Mouse (Mus musculus): Measurements from ENCODE around the gene Dhx35. TPM values are rescaled to one million over a fixed set of nuclear protein-coding genes. Genes with fewer than 3 reads are reported as not detected.
A peak's percentile ranks its signal among the peaks of the same experiment; 100 is the strongest.

Gene Dhx35
- polyA plus RNA-seq, 2 experiments: 3.2 to 4.6 TPM

- DNase-seq (ENCODE audit: low read depth in 3 of 3, low spot score in 3 of 3) (no peak), ATAC-seq (ENCODE audit: insufficient read depth) (no peak)
- no peak overlapping the region for H3K4me2 ChIP-seq (ENCODE audit: low read depth)
- no peak overlapping the region for H3K27ac ChIP-seq
- WGBS (ENCODE audit: insufficient replicate concordance): 81% methylated on average over 7 of the region's 7 CpGs
- H3K9me3 ChIP-seq (ENCODE audit: control insufficient read depth, low read length): no peaks in the 10 kb centered on the region
- peaks cover 41% of the 10 kb centered on the region for H3K36me3 ChIP-seq (replicated peaks; ENCODE audit: control insufficient read depth, insufficient read depth, low read depth)
- peaks cover 0 to 16% of the 10 kb centered on the region in 2 experiments; a peak in 2 of 4 replicates for H3K4me1 ChIP-seq (replicated peaks; ENCODE audit: control insufficient read depth in 2 of 2, insufficient read depth in 2 of 2, low read length in 1 of 2)
- TF ChIP-seq EP300 (IDR thresholded peaks at IDR 0.05; ENCODE audit: low read depth) (no peak), CTCF (IDR thresholded peaks at IDR 0.05; ENCODE audit: low read depth) (no peak)
- H3K4me3 ChIP-seq (ENCODE audit: insufficient read depth in 1 of 2, low read depth in 2 of 2, low read length in 2 of 2): no peak overlapping the region
- no peak overlapping the region for H3K9ac ChIP-seq (replicated peaks)
- H3K27me3 ChIP-seq (ENCODE audit: control insufficient read depth, insufficient read depth, low read length): no peaks in the 10 kb centered on the region
Measured at GRCm38 (mm10) chr2:158778349-158778748, 16.3 kb upstream of the Dhx35 start.

DNA sequence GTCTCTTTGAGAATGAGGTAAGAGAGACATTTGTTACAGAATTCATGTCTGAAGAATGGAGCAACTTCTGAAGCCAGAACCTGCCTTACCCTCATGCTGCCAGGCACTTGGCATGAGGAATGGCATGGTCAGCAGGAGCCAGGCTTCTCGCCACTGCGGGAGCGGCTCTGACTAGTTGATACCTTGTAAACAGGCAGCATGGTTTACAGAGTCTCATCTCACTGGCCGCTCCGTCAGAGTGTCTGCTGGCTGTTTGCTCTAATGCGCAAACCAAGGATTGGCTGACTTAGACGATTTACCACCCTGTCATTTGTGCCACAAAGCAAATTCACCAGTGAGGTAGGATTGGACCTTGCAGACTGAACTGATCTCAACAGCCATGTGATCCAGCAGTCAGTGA is 13.5 kb upstream of the Dhx35 start:
- 93% methylated on average over 7 of the region's 7 CpGs for WGBS (ENCODE audit: insufficient replicate concordance)
- Histone ChIP-seq H3K4me3 (ENCODE audit: insufficient read depth in 1 of 2, low read depth in 2 of 2, low read length in 2 of 2) (no peak overlapping the region), H3K9me3 (ENCODE audit: control insufficient read depth, low read length) (no peaks in the 10 kb centered on the region), H3K27ac (no peak overlapping the region), H3K4me2 (ENCODE audit: low read depth) (no peak overlapping the region), H3K27me3 (ENCODE audit: control insufficient read depth, insufficient read depth, low read length) (no peaks in the 10 kb centered on the region), H3K9ac (replicated peaks) (no peak overlapping the region), H3K4me1 (replicated peaks; ENCODE audit: control insufficient read depth in 2 of 2, insufficient read depth in 2 of 2, low read length in 1 of 2) (peaks cover 0 to 10% of the 10 kb centered on the region in 2 experiments; a peak in 1 of 4 replicates), H3K36me3 (replicated peaks; ENCODE audit: control insufficient read depth, insufficient read depth, low read depth) (peaks cover 65% of the 10 kb centered on the region)
- no peak for TF ChIP-seq EP300 (IDR thresholded peaks at IDR 0.05; ENCODE audit: low read depth)
- TF ChIP-seq CTCF (IDR thresholded peaks at IDR 0.05; ENCODE audit: low read depth): no peak
- ATAC-seq (ENCODE audit: insufficient read depth): no peak
- DNase-seq (ENCODE audit: low read depth in 3 of 3, low spot score in 3 of 3): no peak

DNA sequence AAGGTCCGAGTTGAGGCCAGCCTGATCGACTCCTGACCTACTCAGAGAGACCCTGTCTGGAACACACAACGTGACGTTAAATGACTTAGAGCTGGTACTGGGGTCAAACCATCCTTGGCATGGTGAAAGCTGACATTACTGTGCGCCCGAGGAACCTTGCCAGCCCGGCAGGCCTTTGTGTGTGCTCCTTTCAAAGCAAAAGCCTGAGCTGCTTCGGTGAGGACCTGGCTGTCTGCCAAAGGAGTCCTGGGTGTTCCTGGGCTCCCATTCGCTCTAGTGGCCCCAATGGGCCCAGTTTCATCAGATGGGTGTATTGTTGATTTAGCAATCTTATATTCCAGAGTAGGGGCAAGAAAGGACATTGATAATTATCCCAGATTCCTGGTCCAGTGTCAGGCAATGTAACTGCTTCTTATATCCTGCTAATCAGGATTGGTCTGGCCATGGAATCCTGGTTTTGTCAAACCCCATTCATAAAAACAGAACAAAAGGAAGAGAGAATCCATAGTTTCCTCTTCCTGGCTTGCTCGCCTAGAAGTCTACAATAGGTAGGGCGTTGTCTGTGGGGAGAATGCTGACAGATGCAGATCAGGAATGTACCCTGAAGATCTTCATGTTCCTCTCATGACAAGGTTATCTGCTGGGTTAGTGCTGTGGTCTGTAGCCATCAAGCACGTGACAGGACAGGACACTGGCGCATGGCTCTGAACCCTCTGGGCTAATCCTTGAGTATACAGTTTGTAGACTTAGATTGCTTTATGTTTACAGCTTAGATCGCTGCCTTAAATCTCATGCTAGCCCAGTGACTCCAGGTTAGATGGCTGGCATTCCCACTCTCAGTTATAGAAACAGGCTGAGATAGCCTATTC is 7.4 kb upstream of the Dhx35 start:
- 81% methylated on average over 14 of the region's 14 CpGs for whole genome bisulfite sequencing (ENCODE audit: insufficient replicate concordance)
- peaks cover 39% of the 10 kb centered on the region for H3K36me3 ChIP-seq (replicated peaks; ENCODE audit: control insufficient read depth, insufficient read depth, low read depth)
- no peaks in the 10 kb centered on the region for H3K4me1 ChIP-seq (replicated peaks; ENCODE audit: control insufficient read depth in 2 of 2, insufficient read depth in 2 of 2, low read length in 1 of 2)
- no peaks in the 10 kb centered on the region for H3K9me3 ChIP-seq (ENCODE audit: control insufficient read depth, low read length)
- no peak overlapping the region for H3K4me3 ChIP-seq (ENCODE audit: insufficient read depth in 1 of 2, low read depth in 2 of 2, low read length in 2 of 2)
- H3K9ac ChIP-seq (replicated peaks): no peak overlapping the region
- H3K4me2 ChIP-seq (ENCODE audit: low read depth): no peak overlapping the region
- no peak for ATAC-seq (ENCODE audit: insufficient read depth)
- no peak overlapping the region for H3K27ac ChIP-seq
- no peak for TF ChIP-seq EP300 (IDR thresholded peaks at IDR 0.05; ENCODE audit: low read depth)
- TF ChIP-seq CTCF (IDR thresholded peaks at IDR 0.05; ENCODE audit: low read depth): no peak
- no peaks in the 10 kb centered on the region for H3K27me3 ChIP-seq (ENCODE audit: control insufficient read depth, insufficient read depth, low read length)
- no peak for DNase-seq (ENCODE audit: low read depth in 3 of 3, low spot score in 3 of 3)

DNA sequence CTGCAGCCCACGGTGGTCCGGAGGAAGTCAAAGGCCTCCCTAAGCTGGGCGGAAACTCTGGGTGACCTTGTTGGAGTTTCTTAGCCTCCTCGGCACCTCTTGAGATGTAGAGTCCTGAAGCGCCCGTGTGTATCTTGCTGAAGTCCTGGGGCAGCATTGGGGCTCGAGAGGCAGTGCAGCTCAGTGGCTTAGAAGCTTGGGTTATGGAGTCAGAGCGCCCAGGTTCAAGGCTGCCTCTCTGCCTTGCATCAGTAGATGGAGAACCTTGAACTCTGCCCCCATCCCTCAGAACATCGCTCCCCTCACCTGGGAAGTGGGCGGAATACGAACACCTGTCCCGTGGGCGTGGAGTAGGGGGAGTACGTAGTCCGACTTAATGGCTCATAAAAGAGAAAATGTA is 436 bp downstream of the Dhx35 start:
- DNase-seq (ENCODE audit: low read depth in 3 of 3, low spot score in 3 of 3) (peak in 1 of 3 experiments; percentile 11), ATAC-seq (ENCODE audit: insufficient read depth) (no peak)
- WGBS (ENCODE audit: insufficient replicate concordance): 12% methylated on average over 15 of the region's 15 CpGs
- Histone ChIP-seq H3K36me3 (replicated peaks; ENCODE audit: control insufficient read depth, insufficient read depth, low read depth) (no peaks in the 10 kb centered on the region), H3K27ac (peak overlapping the region; percentile 52), H3K9ac (replicated peaks) (peak overlapping the region; percentile 81), H3K27me3 (ENCODE audit: control insufficient read depth, insufficient read depth, low read length) (no peaks in the 10 kb centered on the region), H3K4me3 (ENCODE audit: insufficient read depth in 1 of 2, low read depth in 2 of 2, low read length in 2 of 2) (peak overlapping the region; percentile 87 to 92), H3K4me1 (replicated peaks; ENCODE audit: control insufficient read depth in 2 of 2, insufficient read depth in 2 of 2, low read length in 1 of 2) (peaks cover 12 to 14% of the 10 kb centered on the region in 2 experiments), H3K9me3 (ENCODE audit: control insufficient read depth, low read length) (no peaks in the 10 kb centered on the region), H3K4me2 (ENCODE audit: low read depth) (peak overlapping the region; percentile 95)
- TF ChIP-seq EP300 (IDR thresholded peaks at IDR 0.05; ENCODE audit: low read depth) (no peak), CTCF (IDR thresholded peaks at IDR 0.05; ENCODE audit: low read depth) (no peak)

GRCm38 (mm10) chr2:158795875-158796274 is 1.3 kb downstream of the Dhx35 start:
- no peak for ATAC-seq (ENCODE audit: insufficient read depth)
- Histone ChIP-seq H3K4me3 (ENCODE audit: insufficient read depth in 1 of 2, low read depth in 2 of 2, low read length in 2 of 2) (0 out of 4 replicates have a peak overlapping the region, but pooled peaks of 1 of the 2 experiments have one; percentile 92), H3K36me3 (replicated peaks; ENCODE audit: control insufficient read depth, insufficient read depth, low read depth) (no peaks in the 10 kb centered on the region), H3K9ac (replicated peaks) (no peak overlapping the region), H3K9me3 (ENCODE audit: control insufficient read depth, low read length) (no peaks in the 10 kb centered on the region), H3K27me3 (ENCODE audit: control insufficient read depth, insufficient read depth, low read length) (no peaks in the 10 kb centered on the region), H3K4me1 (replicated peaks; ENCODE audit: control insufficient read depth in 2 of 2, insufficient read depth in 2 of 2, low read length in 1 of 2) (peaks cover 12 to 14% of the 10 kb centered on the region in 2 experiments), H3K27ac (no peak overlapping the region), H3K4me2 (ENCODE audit: low read depth) (no peak overlapping the region; the same call in 1 of the 2 replicates)
- TF ChIP-seq EP300 (IDR thresholded peaks at IDR 0.05; ENCODE audit: low read depth) (no peak), CTCF (IDR thresholded peaks at IDR 0.05; ENCODE audit: low read depth) (no peak)
- no peak for DNase-seq (ENCODE audit: low read depth in 3 of 3, low spot score in 3 of 3)
- 64% methylated on average over 2 of the region's 2 CpGs for WGBS (ENCODE audit: insufficient replicate concordance)
